Mouse (Mus musculus): ENCODE results near the gene Diaph3. TPM values are rescaled to one million over a fixed set of nuclear protein-coding genes. Genes with fewer than 3 reads are reported as not detected.
A peak's percentile ranks its signal among the peaks of the same experiment; 100 is the strongest.

The Diaph3 gene
- total and polyA plus RNA-seq, 3 experiments = 16.2 to 36.9 (median 17.5) TPM

DNA sequence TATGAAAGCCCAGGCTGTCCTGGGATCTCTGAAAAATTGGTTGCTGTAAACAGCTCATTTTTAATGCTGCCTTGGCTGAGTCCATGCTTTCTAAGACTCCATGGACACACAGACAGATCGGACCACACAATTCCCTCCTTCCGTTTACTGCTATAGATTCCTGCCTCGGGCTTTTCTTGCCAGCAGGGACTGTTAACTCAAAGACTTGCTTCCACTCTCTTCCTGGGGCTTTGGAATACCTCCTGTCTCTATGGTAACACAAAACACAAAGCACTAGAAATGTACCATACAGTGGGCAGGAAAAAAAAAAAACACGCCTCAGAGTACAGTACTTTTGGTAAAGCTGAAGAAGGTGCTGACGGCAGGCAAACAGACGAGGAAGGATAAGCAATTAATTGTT, 464.0 kb downstream of the Diaph3 start:
- dilution Hi-C loops (cut with MboI; ENCODE audit: extremely low pct_ligation_motif_present, extremely low pct_unique_long_range_greater_than_20kb, low sequenced_read_pairs) = no loop called here
- Histone ChIP-seq H3K79me2 (replicated peaks; ENCODE audit: control insufficient read depth, extremely low read depth, insufficient read depth, poor library complexity, severe bottlenecking) (no peaks in the 10 kb centered on the region), H3K27ac (ENCODE audit: insufficient read depth, low read depth) (no peak overlapping the region), H3K9me3 (replicated peaks; ENCODE audit: low read length) (no peaks in the 10 kb centered on the region), H3K27me3 (replicated peaks) (no peaks in the 10 kb centered on the region), H3K9ac (ENCODE audit: insufficient read depth, low read depth) (no peak overlapping the region), H3K4me1 (ENCODE audit: control insufficient read depth in 1 of 2, insufficient read depth in 2 of 2) (peaks cover 0 to 33% of the 10 kb centered on the region in 2 experiments; a peak in 2 of 4 replicates), H3K36me3 (replicated peaks in 1 of 2; ENCODE audit: control insufficient read depth in 1 of 2, insufficient read depth in 1 of 2, low read length in 1 of 2) (peaks cover 0 to 4% of the 10 kb centered on the region in 2 experiments), H3K4me3 (replicated peaks in 1 of 3; ENCODE audit: low read depth in 2 of 3, low read length in 2 of 3, poor library complexity in 1 of 3) (no peak overlapping the region), H3K4me2 (ENCODE audit: insufficient read depth, low read depth, poor library complexity, severe bottlenecking) (no peak overlapping the region)
- TF ChIP-seq MAZ (IDR thresholded peaks at IDR 0.05; ENCODE audit: low read depth, low read length) (no peak), GABPA (IDR thresholded peaks at IDR 0.05; ENCODE audit: insufficient replicate concordance, low read depth, low read length) (no peak), PAX5 (IDR thresholded peaks at IDR 0.05; ENCODE audit: low read length) (no peak), ETS1 (conservative IDR thresholded peaks at IDR 0.05; ENCODE audit: low read depth, low read length) (no peak), USF1 (IDR thresholded peaks at IDR 0.05; ENCODE audit: low read depth, low read length) (no peak), BHLHE40 (IDR thresholded peaks at IDR 0.05; ENCODE audit: low read depth, low read length) (no peak), ZKSCAN1 (IDR thresholded peaks at IDR 0.05; ENCODE audit: borderline replicate concordance, low read depth, low read length) (no peak), KAT2A (IDR thresholded peaks at IDR 0.05; ENCODE audit: insufficient replicate concordance, low read length) (no peak), TBP (conservative IDR thresholded peaks at IDR 0.05; ENCODE audit: low read depth, low read length) (no peak), RCOR1 (conservative IDR thresholded peaks at IDR 0.05; ENCODE audit: low read depth, low read length) (no peak), USF2 (conservative IDR thresholded peaks at IDR 0.05; ENCODE audit: low read depth, low read length) (no peak), ZMIZ1 (IDR thresholded peaks at IDR 0.05; ENCODE audit: low read depth, low read length) (no peak), JUN (IDR thresholded peaks at IDR 0.05; ENCODE audit: insufficient read depth, low read depth, low read length) (no peak), CHD2 (IDR thresholded peaks at IDR 0.05; ENCODE audit: low read length) (no peak), HCFC1 (IDR thresholded peaks at IDR 0.05; ENCODE audit: low read depth, low read length) (no peak), TCF12 (IDR thresholded peaks at IDR 0.05; ENCODE audit: low read depth, low read length) (no peak), ZNF384 (IDR thresholded peaks at IDR 0.05; ENCODE audit: low read depth, low read length) (no peak), CTCF (conservative IDR thresholded peaks at IDR 0.05 in 1 of 2, IDR thresholded peaks at IDR 0.05 in 1 of 2; ENCODE audit: low read depth in 2 of 2, low read length in 2 of 2) (no peak)
- in situ Hi-C loops (cut with MboI; ENCODE audit: low pct_ligation_motif_present, low pct_unique_long_range_greater_than_20kb, low sequenced_read_pairs) = no loop called here
- DNase-seq (ENCODE audit: extremely low read depth) = no peak

GRCm38 (mm10) chr14:86675314-86675713, 465.7 kb downstream of the Diaph3 start:
- DNase-seq (ENCODE audit: extremely low read depth) = peak; percentile 9
- no peaks in the 10 kb centered on the region for H3K27me3 ChIP-seq (replicated peaks)
- in situ Hi-C loops (cut with MboI; ENCODE audit: low pct_ligation_motif_present, low pct_unique_long_range_greater_than_20kb, low sequenced_read_pairs) = no loop called here
- H3K36me3 ChIP-seq (replicated peaks in 1 of 2; ENCODE audit: control insufficient read depth in 1 of 2, insufficient read depth in 1 of 2, low read length in 1 of 2) = peaks cover 0 to 1% of the 10 kb centered on the region in 2 experiments
- H3K4me2 ChIP-seq (ENCODE audit: insufficient read depth, low read depth, poor library complexity, severe bottlenecking) = no peak overlapping the region
- H3K9ac ChIP-seq (ENCODE audit: insufficient read depth, low read depth) = no peak overlapping the region
- H3K27ac ChIP-seq (ENCODE audit: insufficient read depth, low read depth) = no peak overlapping the region
- H3K9me3 ChIP-seq (replicated peaks; ENCODE audit: low read length) = no peaks in the 10 kb centered on the region
- H3K79me2 ChIP-seq (replicated peaks; ENCODE audit: control insufficient read depth, extremely low read depth, insufficient read depth, poor library complexity, severe bottlenecking) = no peaks in the 10 kb centered on the region
- no peak overlapping the region for H3K4me3 ChIP-seq (replicated peaks in 1 of 3; ENCODE audit: low read depth in 2 of 3, low read length in 2 of 3, poor library complexity in 1 of 3)
- dilution Hi-C loops (cut with MboI; ENCODE audit: extremely low pct_ligation_motif_present, extremely low pct_unique_long_range_greater_than_20kb, low sequenced_read_pairs) = no loop called here
- H3K4me1 ChIP-seq (ENCODE audit: control insufficient read depth in 1 of 2, insufficient read depth in 2 of 2) = peaks cover 0 to 24% of the 10 kb centered on the region in 2 experiments; a peak in 2 of 4 replicates
- TF ChIP-seq CHD2 (IDR thresholded peaks at IDR 0.05; ENCODE audit: low read length) = no peak
- no peak for TF ChIP-seq MAFK (IDR thresholded peaks at IDR 0.05; ENCODE audit: insufficient replicate concordance, low read length)
- TF ChIP-seq BHLHE40 (IDR thresholded peaks at IDR 0.05; ENCODE audit: low read depth, low read length) = no peak
- TF ChIP-seq USF1 (IDR thresholded peaks at IDR 0.05; ENCODE audit: low read depth, low read length) = no peak
- no peak for TF ChIP-seq MEF2A (IDR thresholded peaks at IDR 0.05; ENCODE audit: borderline replicate concordance, low read depth, low read length)
- no peak for TF ChIP-seq RAD21 (IDR thresholded peaks at IDR 0.05; ENCODE audit: low read depth, low read length)
- TF ChIP-seq JUN (IDR thresholded peaks at IDR 0.05; ENCODE audit: insufficient read depth, low read depth, low read length) = no peak
- no peak for TF ChIP-seq TCF12 (IDR thresholded peaks at IDR 0.05; ENCODE audit: low read depth, low read length)
- no peak for TF ChIP-seq ELF1 (IDR thresholded peaks at IDR 0.05; ENCODE audit: low read depth, low read length)
- no peak for TF ChIP-seq SIN3A (IDR thresholded peaks at IDR 0.05; ENCODE audit: low read length)
- no peak for TF ChIP-seq GABPA (IDR thresholded peaks at IDR 0.05; ENCODE audit: insufficient replicate concordance, low read depth, low read length)
- no peak for TF ChIP-seq POLR2A (IDR thresholded peaks at IDR 0.05; ENCODE audit: low read depth, low read length)
